Mouse (Mus musculus) cerebellum, postnatal 10 days (tissue): Measurements from ENCODE around the gene Chsy1.

Experiments
- DNase-seq, 2 experiments: peaks; one replicate each; pipeline ENCODE4 v3.0.0; 2021; ENCODE audit warnings: mixed read lengths in 2 of 2

Gene Chsy1

GRCm38 (mm10) chr7:66108961-66109854, at the start of gene Chsy1:
Gene Chsy1, plus strand, starts transcription at chr7:66109515.
- peak; percentile 93 for DNase-seq

GRCm38 (mm10) chr7:66060066-66060956, 49.0 kb upstream of the Chsy1 start:
- DNase-seq, result peak; percentile 91 to 95

GRCm38 (mm10) chr7:66061057-66061456, 48.3 kb upstream of the Chsy1 start:
- DNase-seq, result no peak

GRCm38 (mm10) chr7:66076411-66076810, 32.9 kb upstream of the Chsy1 start:
- DNase-seq, result peak; percentile 46 to 61

- peak; percentile 97 to 98 for DNase-seq
Measured at GRCm38 (mm10) chr7:66079364-66080230, 29.7 kb upstream of the Chsy1 start, which contains the start of gene Selenos. Gene Selenos, plus strand, starts transcription at chr7:66079649.

GRCm38 (mm10) chr7:66080231-66080613, 29.1 kb upstream of the Chsy1 start:
- DNase-seq, result peak; percentile 34

- DNase-seq, result no peak
Measured at GRCm38 (mm10) chr7:66083757-66084156, 25.6 kb upstream of the Chsy1 start.

- no peak for DNase-seq
Measured at GRCm38 (mm10) chr7:66084546-66084945, 24.8 kb upstream of the Chsy1 start.

GRCm38 (mm10) chr7:66087652-66088051, 21.7 kb upstream of the Chsy1 start:
- DNase-seq, result no peak

GRCm38 (mm10) chr7:66088077-66088476, 21.2 kb upstream of the Chsy1 start:
- DNase-seq, result no peak

GRCm38 (mm10) chr7:66090676-66091190, 18.6 kb upstream of the Chsy1 start:
- no peak for DNase-seq

- DNase-seq, result no peak
Measured at GRCm38 (mm10) chr7:66091553-66091952, 17.8 kb upstream of the Chsy1 start.

- peak; percentile 77 to 78 for DNase-seq
Measured at GRCm38 (mm10) chr7:66092656-66093055, 16.7 kb upstream of the Chsy1 start.

GRCm38 (mm10) chr7:66094141-66094540, 15.2 kb upstream of the Chsy1 start:
- peak; percentile 87 to 90 for DNase-seq

- DNase-seq, result no peak
Measured at GRCm38 (mm10) chr7:66098803-66099202, 10.5 kb upstream of the Chsy1 start.

- DNase-seq, result peak; percentile 50 to 79
Measured at GRCm38 (mm10) chr7:66101866-66102265, 7.4 kb upstream of the Chsy1 start.

- no peak for DNase-seq
Measured at GRCm38 (mm10) chr7:66104531-66104930, 4.8 kb upstream of the Chsy1 start.

- no peak for DNase-seq
Measured at GRCm38 (mm10) chr7:66105771-66106170, 3.5 kb upstream of the Chsy1 start.

- DNase-seq, result no peak
Measured at GRCm38 (mm10) chr7:66106581-66107056, 2.7 kb upstream of the Chsy1 start.

- no peak for DNase-seq
Measured at GRCm38 (mm10) chr7:66107206-66107605, 2.1 kb upstream of the Chsy1 start.

GRCm38 (mm10) chr7:66107930-66108329, 1.4 kb upstream of the Chsy1 start:
- peak; percentile 65 to 70 for DNase-seq
